Mouse (Mus musculus): ENCODE measurements around the gene Hba-a1. TPM values are rescaled to one million over a fixed set of nuclear protein-coding genes. Genes with fewer than 3 reads are reported as not detected.
"Not testable (repeated sequence)": the region's sequence is repeated elsewhere in the genome, so short reads cannot be mapped to it uniquely, and the experiment has no call there.

Hba-a1 gene
- polyA plus RNA-seq, 1 experiment from 2014 or later: 317 TPM

DNA sequence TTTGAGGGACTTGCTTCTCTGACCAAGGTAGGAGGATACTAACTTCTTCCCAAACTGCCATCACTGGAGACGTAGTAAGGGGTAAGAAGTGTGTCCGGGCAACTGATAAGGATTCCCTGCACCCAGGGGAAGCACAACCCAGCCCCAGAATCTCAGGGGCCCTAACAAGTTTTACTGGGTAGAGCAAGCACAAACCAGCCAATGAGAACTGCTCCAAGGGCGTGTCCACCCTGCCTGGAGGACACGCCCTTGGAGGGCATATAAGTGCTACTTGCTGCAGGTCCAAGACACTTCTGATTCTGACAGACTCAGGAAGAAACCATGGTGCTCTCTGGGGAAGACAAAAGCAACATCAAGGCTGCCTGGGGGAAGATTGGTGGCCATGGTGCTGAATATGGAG, 12.9 kb downstream of the Hba-a1 start, which contains the start of gene Hba-a2:
Gene Hba-a2, plus strand, starts transcription at position 287 of the 400 bp plus-strand sequence.
- H3K27ac ChIP-seq (replicated peaks); H3K4me3 ChIP-seq (ENCODE audit: low read depth, low read length); H3K4me1 ChIP-seq (replicated peaks; ENCODE audit: control insufficient read depth, insufficient read depth); DNase-seq (ENCODE audit: low spot score); H3K36me3 ChIP-seq (ENCODE audit: control insufficient read depth, insufficient read depth, low read length); H3K9me3 ChIP-seq (ENCODE audit: control insufficient read depth, low read length); H3K27me3 ChIP-seq (ENCODE audit: control insufficient read depth, insufficient read depth, low read length); H3K9ac ChIP-seq (ENCODE audit: low read length); H3K4me2 ChIP-seq (replicated peaks; ENCODE audit: low read depth): not testable (repeated sequence)
- no CpG with 5 or more reads among the region's 4 CpGs for WGBS
- peak; percentile 62; the same call in 1 of the 2 replicates for ATAC-seq (ENCODE audit: low FRiP score, low TSS enrichment)

DNA sequence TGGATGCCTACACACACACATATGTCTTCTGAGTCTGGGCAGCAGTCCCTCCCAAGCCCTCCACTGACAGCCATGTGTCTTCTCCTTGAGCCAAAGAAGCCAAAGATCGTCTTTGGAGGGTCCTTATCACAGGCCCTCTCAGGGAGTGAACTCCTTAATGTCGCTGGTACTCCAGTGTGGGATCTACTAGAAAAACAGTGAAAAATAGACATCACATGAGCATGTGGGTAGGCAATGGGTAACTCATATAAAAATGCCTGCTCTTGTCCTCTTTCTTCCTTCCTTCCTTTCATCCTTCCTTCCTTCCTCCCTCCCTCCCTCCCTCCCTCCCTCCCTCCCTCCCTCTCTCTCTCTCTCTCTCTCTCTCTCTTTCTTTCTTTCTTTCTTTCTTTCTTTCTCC, 14.1 kb downstream of the Hba-a1 start:
- H3K36me3 ChIP-seq (ENCODE audit: control insufficient read depth, insufficient read depth, low read length); ATAC-seq (ENCODE audit: low FRiP score, low TSS enrichment); H3K4me1 ChIP-seq (replicated peaks; ENCODE audit: control insufficient read depth, insufficient read depth); H3K27ac ChIP-seq (replicated peaks); H3K27me3 ChIP-seq (ENCODE audit: control insufficient read depth, insufficient read depth, low read length); H3K9me3 ChIP-seq (ENCODE audit: control insufficient read depth, low read length); H3K9ac ChIP-seq (ENCODE audit: low read length); DNase-seq (ENCODE audit: low spot score); H3K4me2 ChIP-seq (replicated peaks; ENCODE audit: low read depth); H3K4me3 ChIP-seq (ENCODE audit: low read depth, low read length): not testable (repeated sequence)
- 38% methylated on average over 2 of the region's 2 CpGs for WGBS

DNA sequence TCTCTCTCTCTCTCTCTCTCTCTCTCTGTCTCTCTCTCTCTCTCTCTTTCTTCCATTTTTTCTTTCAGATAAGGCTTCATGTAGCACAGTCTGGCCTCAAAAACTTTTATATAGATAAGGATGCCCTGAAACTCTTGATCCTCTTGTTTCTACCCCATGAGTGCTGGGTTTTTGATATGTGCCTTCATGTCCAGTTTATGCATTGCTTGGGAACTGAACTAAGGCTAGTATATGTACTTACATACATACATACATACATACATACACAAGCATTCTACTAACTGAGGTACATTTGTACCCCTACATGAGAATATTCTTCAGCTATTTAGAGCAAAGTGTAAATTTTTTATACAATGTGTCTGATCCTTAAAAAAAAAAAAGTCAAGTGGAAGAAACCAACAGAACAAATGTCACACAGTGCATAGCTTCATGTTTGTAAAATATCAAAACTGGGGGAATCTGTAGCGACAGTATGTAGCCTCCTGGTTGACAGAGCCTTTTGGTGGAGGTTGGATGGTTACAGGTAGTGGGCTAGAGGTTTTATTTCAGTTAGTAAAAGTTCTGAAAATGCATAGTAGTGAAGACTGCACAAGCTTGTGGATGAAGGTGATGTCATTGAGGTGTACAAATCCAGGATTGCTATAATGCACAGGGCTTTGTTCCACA, 14.7 kb downstream of the Hba-a1 start:
- no peak overlapping the region for H3K4me2 ChIP-seq (replicated peaks; ENCODE audit: low read depth)
- 82% methylated on average over 1 of the region's 1 CpGs for WGBS
- no peaks in the 10 kb centered on the region for H3K27me3 ChIP-seq (ENCODE audit: control insufficient read depth, insufficient read depth, low read length)
- DNase-seq (ENCODE audit: low spot score) (no peak), ATAC-seq (ENCODE audit: low FRiP score, low TSS enrichment) (no peak)
- no peaks in the 10 kb centered on the region for H3K36me3 ChIP-seq (ENCODE audit: control insufficient read depth, insufficient read depth, low read length)
- H3K4me1 ChIP-seq (replicated peaks; ENCODE audit: control insufficient read depth, insufficient read depth): no peaks in the 10 kb centered on the region
- no peak overlapping the region for H3K4me3 ChIP-seq (ENCODE audit: low read depth, low read length)
- no peaks in the 10 kb centered on the region for H3K9me3 ChIP-seq (ENCODE audit: control insufficient read depth, low read length)
- no peak overlapping the region for H3K9ac ChIP-seq (ENCODE audit: low read length)
- TF ChIP-seq CTCF (IDR thresholded peaks at IDR 0.05; ENCODE audit: low read depth) (no peak), EP300 (optimal IDR thresholded peaks at IDR 0.05) (no peak)
- no peak overlapping the region for H3K27ac ChIP-seq (replicated peaks)

DNA sequence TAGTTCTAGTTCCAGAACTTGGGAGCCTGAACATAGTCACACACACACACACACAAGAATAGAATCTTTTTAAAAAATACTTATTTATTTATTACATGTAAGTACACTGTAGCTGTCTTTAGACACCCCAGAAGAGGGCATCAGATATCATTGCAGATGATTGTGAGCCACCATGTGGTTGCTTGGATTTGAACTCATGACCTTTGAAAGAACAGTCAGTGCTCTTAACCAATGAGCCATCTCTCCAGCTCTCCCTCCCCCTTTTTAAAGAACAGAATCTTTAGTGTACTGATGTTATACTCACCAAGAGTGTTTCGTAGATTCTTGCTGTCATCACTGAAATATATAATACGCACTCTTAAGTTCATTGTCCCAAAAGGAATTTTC, 15.2 kb downstream of the Hba-a1 start:
- Histone ChIP-seq H3K4me2 (replicated peaks; ENCODE audit: low read depth) (no peak overlapping the region), H3K36me3 (ENCODE audit: control insufficient read depth, insufficient read depth, low read length) (no peaks in the 10 kb centered on the region), H3K9ac (ENCODE audit: low read length) (no peak overlapping the region), H3K27me3 (ENCODE audit: control insufficient read depth, insufficient read depth, low read length) (no peaks in the 10 kb centered on the region), H3K4me3 (ENCODE audit: low read depth, low read length) (no peak overlapping the region), H3K4me1 (replicated peaks; ENCODE audit: control insufficient read depth, insufficient read depth) (no peaks in the 10 kb centered on the region), H3K27ac (replicated peaks) (no peak overlapping the region), H3K9me3 (ENCODE audit: control insufficient read depth, low read length) (no peaks in the 10 kb centered on the region)
- 93% methylated on average over 2 of the region's 2 CpGs for WGBS
- DNase-seq (ENCODE audit: low spot score) (no peak), ATAC-seq (ENCODE audit: low FRiP score, low TSS enrichment) (no peak)
- TF ChIP-seq CTCF (IDR thresholded peaks at IDR 0.05; ENCODE audit: low read depth) (no peak), EP300 (optimal IDR thresholded peaks at IDR 0.05) (no peak)

DNA sequence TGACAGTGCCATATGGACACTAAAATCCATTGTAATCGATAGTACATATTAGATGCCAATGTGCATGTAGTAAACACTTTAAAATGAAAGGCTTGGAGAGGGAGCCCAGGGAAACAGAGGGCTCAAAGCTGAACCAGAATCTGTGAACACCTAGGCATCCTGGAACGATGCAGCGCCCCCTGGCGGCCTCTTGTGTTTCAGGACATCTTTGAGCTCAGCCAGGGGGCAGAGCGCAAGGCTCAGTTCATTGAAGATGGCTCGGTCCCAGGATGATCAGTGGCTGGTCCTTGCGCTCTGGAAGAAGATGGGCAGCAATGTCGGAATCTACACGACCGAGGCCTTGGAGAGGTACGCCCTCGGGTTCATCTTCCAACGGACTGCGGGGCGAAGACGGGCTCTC, 16.6 kb downstream of the Hba-a1 start, which contains the start of gene Hbq1a:
Gene Hbq1a, plus strand, starts transcription at position 205 of the 400 bp plus-strand sequence.
- not testable (repeated sequence) for H3K36me3 ChIP-seq (ENCODE audit: control insufficient read depth, insufficient read depth, low read length); H3K4me1 ChIP-seq (replicated peaks; ENCODE audit: control insufficient read depth, insufficient read depth); H3K27ac ChIP-seq (replicated peaks); H3K27me3 ChIP-seq (ENCODE audit: control insufficient read depth, insufficient read depth, low read length); H3K4me3 ChIP-seq (ENCODE audit: low read depth, low read length); H3K9ac ChIP-seq (ENCODE audit: low read length); H3K9me3 ChIP-seq (ENCODE audit: control insufficient read depth, low read length)
- TF ChIP-seq CTCF (IDR thresholded peaks at IDR 0.05; ENCODE audit: low read depth): peak; percentile 87
- H3K4me2 ChIP-seq (replicated peaks; ENCODE audit: low read depth): peak within 1 kb of the TSS; percentile 27; the same call in 1 of the 2 replicates
- WGBS: 9% methylated on average over 16 of the region's 16 CpGs
- peak; percentile 62 for ATAC-seq (ENCODE audit: low FRiP score, low TSS enrichment)
- peak; percentile 48 for DNase-seq (ENCODE audit: low spot score)

- 53% methylated on average over 14 of the region's 17 CpGs for WGBS
- ATAC-seq (ENCODE audit: low FRiP score, low TSS enrichment): 0 out of 2 replicates have a peak, but pooled peaks have one; percentile 11
Observed at GRCm38 (mm10) chr11:32300279-32301267, 17.3 kb downstream of the Hba-a1 start.

More at GRCm38 (mm10) chr11:32300279-32301267, 17.3 kb downstream of the Hba-a1 start:
- Histone ChIP-seq H3K4me3 (ENCODE audit: low read depth, low read length) (no peak overlapping the region), H3K36me3 (ENCODE audit: control insufficient read depth, insufficient read depth, low read length) (no peaks in the 10 kb centered on the region), H3K4me2 (replicated peaks; ENCODE audit: low read depth) (peak overlapping the region; percentile 27; the same call in 1 of the 2 replicates), H3K4me1 (replicated peaks; ENCODE audit: control insufficient read depth, insufficient read depth) (no peaks in the 10 kb centered on the region), H3K9ac (ENCODE audit: low read length) (no peak overlapping the region), H3K27me3 (ENCODE audit: control insufficient read depth, insufficient read depth, low read length) (no peaks in the 10 kb centered on the region), H3K27ac (replicated peaks) (no peak overlapping the region), H3K9me3 (ENCODE audit: control insufficient read depth, low read length) (no peaks in the 10 kb centered on the region)
- TF ChIP-seq CTCF (IDR thresholded peaks at IDR 0.05; ENCODE audit: low read depth): no peak
- no peak for TF ChIP-seq EP300 (optimal IDR thresholded peaks at IDR 0.05)
- DNase-seq (ENCODE audit: low spot score): no peak

All from stomach, postnatal 0 days (tissue).